Mouse (Mus musculus) central nervous system, embryonic 18 days (tissue): Measurements from ENCODE around the gene Engase. TPM values are rescaled to one million over a fixed set of nuclear protein-coding genes. Genes with fewer than 3 reads are reported as not detected.

Experiments
- polyA plus RNA-seq: library from polyadenylated mRNA; depleted of rRNA; stranded (reverse); fragments of >200 nt; gene quantifications from 2 replicates; pipeline ENCODE4 v1.2.3, GENCODE M21; 2012; rRNA removed

Engase gene
- polyA plus RNA-seq, result 6.2 and 6.8 TPM in 2 replicates

GRCm38 (mm10) chr11:118476396-118477373 is at the start of gene Engase:
Engase (plus strand) TSS chr11:118476829.

GRCm38 (mm10) chr11:118427986-118428385 is 48.6 kb upstream of the Engase start, which contains the start of gene C1qtnf1:
C1qtnf1 (plus strand) TSS chr11:118428203.

Other genes starting within 250 kb of the Engase start
- 46.6 and 49.7 TPM in 2 replicates for gene Cyth1, start 228.2 kb upstream of the Engase start, polyA plus RNA-seq
- gene Usp36, start 186.6 kb upstream of the Engase start, polyA plus RNA-seq, result 18.2 and 19.0 TPM in 2 replicates
- 0.25 and 0.36 TPM in 2 replicates for gene Cep295nl, start 134.3 kb upstream of the Engase start, polyA plus RNA-seq
- gene Timp2, start 121.1 kb upstream of the Engase start, polyA plus RNA-seq, result 171 and 175 TPM in 2 replicates
- gene Lgals3bp, start 74.7 kb upstream of the Engase start, polyA plus RNA-seq, result 11.2 and 14.2 TPM in 2 replicates
- 32.9 and 35.9 TPM in 2 replicates for gene Cant1, start 57.7 kb upstream of the Engase start, polyA plus RNA-seq
- gene C1qtnf1, start 48.6 kb upstream of the Engase start, polyA plus RNA-seq, result 4.8 and 5.2 TPM in 2 replicates